Comparison of ENCODE assay signal across 18 mouse cellular contexts in genomic region chr14:29030519-29030918, GRCm38 (mm10). TPM values are rescaled to one million over a fixed set of nuclear protein-coding genes. Genes with fewer than 3 reads are reported as not detected.
DNase-seq lines count a peak whose midpoint lies in the region; ATAC-seq and TF ChIP-seq lines count a peak whose summit lies in the region.
"Had no signal": no experiment of that assay in that cellular context is flagged by ENCODE, and none has a peak within 500 bp of the region (broad histone marks: within the 10 kb centered on the region; RNA-seq: fewer than 3 reads in every experiment).

No protein-coding gene starts in this region.

- TF ChIP-seq CTCF in midbrain, postnatal 0 days (IDR thresholded peaks at IDR 0.05): no peak

- no peak overlapping the region for H3K4me3 ChIP-seq in forebrain, embryonic 13.5 days
- no peak overlapping the region for H3K4me3 ChIP-seq in forebrain, embryonic 12.5 days (replicated peaks)
- no peak overlapping the region for H3K4me3 ChIP-seq in midbrain, embryonic 14.5 days (replicated peaks; ENCODE audit: low read depth, low read length)
- no peak overlapping the region for H3K4me3 ChIP-seq in midbrain, postnatal 0 days (ENCODE audit: low read depth, low read length)
- H3K4me3 ChIP-seq: heart, embryonic 13.5 days; hindbrain, embryonic 15.5 days; liver, embryonic 12.5 days had no signal

- peak; percentile 17; the same call in 1 of the 2 replicates for ATAC-seq in forebrain, embryonic 13.5 days
- no peak for ATAC-seq in forebrain, embryonic 12.5 days (ENCODE audit: low FRiP score)
- no peak for ATAC-seq in midbrain, embryonic 14.5 days (ENCODE audit: low FRiP score, low TSS enrichment)
- no peak for ATAC-seq in midbrain, postnatal 0 days (ENCODE audit: low FRiP score)
- ATAC-seq: liver, embryonic 12.5 days had no signal

- WGBS in forebrain, embryonic 13.5 days: 55% methylated on average over 9 of the region's 9 CpGs
- WGBS in forebrain, embryonic 12.5 days: 65% methylated on average over 9 of the region's 9 CpGs
- 43% methylated on average over 9 of the region's 9 CpGs for WGBS in midbrain, embryonic 14.5 days
- WGBS in midbrain, postnatal 0 days: 28% methylated on average over 9 of the region's 9 CpGs

- H3K4me2 ChIP-seq in forebrain, embryonic 13.5 days: no peak overlapping the region
- H3K4me2 ChIP-seq in forebrain, embryonic 12.5 days: no peak overlapping the region
- no peak overlapping the region for H3K4me2 ChIP-seq in midbrain, embryonic 14.5 days (ENCODE audit: low read length)
- H3K4me2 ChIP-seq in midbrain, postnatal 0 days (ENCODE audit: low read depth, low read length, poor library complexity, severe bottlenecking): no peak overlapping the region
- H3K4me2 ChIP-seq: heart, embryonic 13.5 days; hindbrain, embryonic 15.5 days; liver, embryonic 12.5 days had no signal

- no peak overlapping the region for H3K9ac ChIP-seq in forebrain, embryonic 13.5 days
- no peak overlapping the region for H3K9ac ChIP-seq in forebrain, embryonic 12.5 days
- no peak overlapping the region for H3K9ac ChIP-seq in midbrain, embryonic 14.5 days (replicated peaks; ENCODE audit: low read length)
- no peak overlapping the region for H3K9ac ChIP-seq in midbrain, postnatal 0 days (replicated peaks; ENCODE audit: low read length, poor library complexity, severe bottlenecking)
- H3K9ac ChIP-seq: heart, embryonic 13.5 days; hindbrain, embryonic 15.5 days; liver, embryonic 12.5 days had no signal

- H3K9me3 ChIP-seq in forebrain, embryonic 13.5 days (replicated peaks): no peaks in the 10 kb centered on the region
- no peaks in the 10 kb centered on the region for H3K9me3 ChIP-seq in forebrain, embryonic 12.5 days
- no peaks in the 10 kb centered on the region for H3K9me3 ChIP-seq in midbrain, embryonic 14.5 days (ENCODE audit: control insufficient read depth, low read length)
- H3K9me3 ChIP-seq in midbrain, postnatal 0 days (ENCODE audit: low read length): no peaks in the 10 kb centered on the region
- H3K9me3 ChIP-seq: heart, embryonic 13.5 days; hindbrain, embryonic 15.5 days; liver, embryonic 12.5 days had no signal

- intact Hi-C loops in heart, postnatal 25 days (cut with DNase I): no loop called here

- H3K27ac ChIP-seq in forebrain, embryonic 13.5 days: peak overlapping the region; percentile 8; the same call in 1 of the 2 replicates
- no peak overlapping the region for H3K27ac ChIP-seq in forebrain, embryonic 12.5 days
- no peak overlapping the region for H3K27ac ChIP-seq in midbrain, embryonic 14.5 days (replicated peaks; ENCODE audit: low read depth, low read length)
- H3K27ac ChIP-seq in midbrain, postnatal 0 days (ENCODE audit: low read depth, low read length): no peak overlapping the region
- H3K27ac ChIP-seq: heart, embryonic 13.5 days; hindbrain, embryonic 15.5 days; liver, embryonic 12.5 days had no signal

- DNase-seq in heart, adult 9 months (ENCODE audit: low spot score in 2 of 2): peak; percentile 18 to 33
- no peak for DNase-seq in heart, postnatal 25 days (ENCODE audit: low spot score)
- peak; percentile 56 for DNase-seq in midbrain, embryonic 14.5 days
- DNase-seq in midbrain, postnatal 0 days (ENCODE audit: low spot score): no peak
- peak; percentile 19 for DNase-seq in telencephalon, adult 2 months (ENCODE audit: low read depth, low spot score)
- DNase-seq in B cell, adult 2 months: no peak
- DNase-seq: cerebellum, adult 11 months; kidney, adult 11 months; kidney, postnatal 25 days; right cerebral cortex, postnatal 25 days had no signal

- peaks cover 18% of the 10 kb centered on the region for H3K27me3 ChIP-seq in forebrain, embryonic 13.5 days
- H3K27me3 ChIP-seq in forebrain, embryonic 12.5 days: peaks cover 14% of the 10 kb centered on the region; the same call in 1 of the 2 replicates
- no peaks in the 10 kb centered on the region for H3K27me3 ChIP-seq in midbrain, embryonic 14.5 days (ENCODE audit: control insufficient read depth, insufficient read depth, low read length)
- no peaks in the 10 kb centered on the region for H3K27me3 ChIP-seq in midbrain, postnatal 0 days (ENCODE audit: insufficient read depth, low read length)
- H3K27me3 ChIP-seq: hindbrain, embryonic 15.5 days; liver, embryonic 12.5 days had no signal

- peaks cover 22% of the 10 kb centered on the region for H3K4me1 ChIP-seq in forebrain, embryonic 13.5 days
- H3K4me1 ChIP-seq in forebrain, embryonic 12.5 days: peaks cover 15% of the 10 kb centered on the region
- peaks cover 20% of the 10 kb centered on the region for H3K4me1 ChIP-seq in midbrain, embryonic 14.5 days (ENCODE audit: control insufficient read depth, insufficient read depth, low read length)
- peaks cover 5% of the 10 kb centered on the region; the same call in 1 of the 2 replicates for H3K4me1 ChIP-seq in midbrain, postnatal 0 days (ENCODE audit: insufficient read depth, low read length)
- H3K4me1 ChIP-seq: liver, embryonic 12.5 days had no signal

- H3K36me3 ChIP-seq in forebrain, embryonic 13.5 days (ENCODE audit: poor library complexity, severe bottlenecking): no peaks in the 10 kb centered on the region
- H3K36me3 ChIP-seq in forebrain, embryonic 12.5 days (replicated peaks): no peaks in the 10 kb centered on the region
- H3K36me3 ChIP-seq in midbrain, embryonic 14.5 days (ENCODE audit: control insufficient read depth, insufficient read depth, low read length): no peaks in the 10 kb centered on the region
- no peaks in the 10 kb centered on the region for H3K36me3 ChIP-seq in midbrain, postnatal 0 days (ENCODE audit: insufficient read depth, low read length)
- H3K36me3 ChIP-seq: heart, embryonic 13.5 days; hindbrain, embryonic 15.5 days; liver, embryonic 12.5 days had no signal

RNA-seq across cellular contexts. Expression of gene Lrtm1, which starts 12.5 kb away (rescaled TPM):
- polyA plus RNA-seq in forebrain, embryonic 13.5 days (2015; fragmentation: Nextera tagmentation; extraction: Ambion mirVana): 0.18 and 0.26 TPM in 2 replicates
- polyA plus RNA-seq in forebrain, embryonic 12.5 days (2016; fragmentation: Nextera tagmentation; extraction: Ambion mirVana): 0.09 and 0.26 TPM in 2 replicates
- 100 to 1,000 TPM; 171 to 183 TPM for total RNA-seq in heart, postnatal 25 days (2021)
- polyA plus RNA-seq in midbrain, embryonic 14.5 days (2014; fragmentation: Nextera tagmentation; extraction: Ambion mirVana): 0.29 and 0.50 TPM in 2 replicates
- not detected in 2 replicates for total RNA-seq in midbrain, postnatal 0 days (2014; rRNA removed)
- polyA plus RNA-seq in midbrain, postnatal 0 days (2015; fragmentation: Nextera tagmentation; extraction: Ambion mirVana): 0.12 TPM in 2 replicates
- total RNA-seq: layer of hippocampus, postnatal 14 days; left cerebral cortex, postnatal 36 days; megakaryocyte-erythroid progenitor cell, adult 5-6 weeks had no signal
- polyA plus RNA-seq: liver, embryonic 12.5 days had no signal

Comparison
In these comparisons a context has a peak if more than half of its experiments do, and no peak if none do; other contexts are left out.
1. DNase-seq: peak in heart, adult 9 months (2 of 2), midbrain, embryonic 14.5 days (single experiment) and telencephalon, adult 2 months (single experiment); none in heart, postnatal 25 days (single experiment), midbrain, postnatal 0 days (single experiment) and B cell, adult 2 months (0 of 2).